Mouse (Mus musculus): ENCODE measurements around the gene Slc15a4.

DNA sequence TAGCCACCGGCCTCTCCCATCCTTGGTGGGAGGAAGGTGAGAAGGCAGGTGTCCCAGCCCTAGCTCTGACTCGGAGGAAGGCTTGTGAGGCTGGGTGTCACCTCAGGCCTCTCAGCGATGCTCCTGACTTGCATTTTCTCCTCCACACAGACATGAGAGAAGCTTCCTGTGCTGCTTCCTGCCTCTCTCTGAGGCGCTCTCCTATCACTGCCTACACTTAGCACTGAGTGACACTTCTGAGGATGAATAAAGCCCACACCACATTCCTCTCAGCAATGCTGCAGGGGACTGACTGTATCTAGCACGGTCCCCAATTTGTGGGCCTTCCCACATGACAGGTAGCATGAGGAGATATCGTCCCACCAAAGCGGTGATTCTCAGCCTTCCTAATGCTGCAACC is 35.8 kb downstream of the Slc15a4 start:
- TF ChIP-seq CTCF (IDR thresholded peaks at IDR 0.05; ENCODE audit: low read depth): no peak
- no peak for TF ChIP-seq EP300 (IDR thresholded peaks at IDR 0.05; ENCODE audit: low read depth)
